Mouse (Mus musculus): ENCODE results near the gene Gm20517. TPM values are rescaled to one million over a fixed set of nuclear protein-coding genes. Genes with fewer than 3 reads are reported as not detected.

Gene Gm20517
- polyA plus RNA-seq, 1 experiment from 2014 or later = 0.54 TPM

GRCm38 (mm10) chr17:47669166-47669565, 57.8 kb downstream of the Gm20517 start:
- H3K4me3 ChIP-seq (replicated peaks) = no peak overlapping the region
- ATAC-seq = no peak
- 67% methylated on average over 4 of the region's 4 CpGs for WGBS

GRCm38 (mm10) chr17:47671988-47672310, 60.6 kb downstream of the Gm20517 start:
- no peaks in the 10 kb centered on the region for H3K27me3 ChIP-seq (replicated peaks)
- no peaks in the 10 kb centered on the region for H3K9me3 ChIP-seq
- peak; percentile 36; the same call in 1 of the 2 replicates for ATAC-seq
- no peak overlapping the region for H3K27ac ChIP-seq
- 35% methylated on average over 14 of the region's 14 CpGs for WGBS
- H3K4me1 ChIP-seq (replicated peaks) = peaks cover 10% of the 10 kb centered on the region; the same call in 1 of the 2 replicates
- H3K4me2 ChIP-seq (replicated peaks) = peak overlapping the region; percentile 69
- no peaks in the 10 kb centered on the region for H3K36me3 ChIP-seq
- H3K4me3 ChIP-seq (replicated peaks) = peak overlapping the region; percentile 39
- peak overlapping the region; percentile 44; the same call in 1 of the 2 replicates for H3K9ac ChIP-seq

More at GRCm38 (mm10) chr17:47669166-47669565, 57.8 kb downstream of the Gm20517 start:
- peaks cover 10% of the 10 kb centered on the region; the same call in 1 of the 2 replicates for H3K4me1 ChIP-seq (replicated peaks)
- H3K36me3 ChIP-seq = no peaks in the 10 kb centered on the region
- no peaks in the 10 kb centered on the region for H3K27me3 ChIP-seq (replicated peaks)
- no peaks in the 10 kb centered on the region for H3K9me3 ChIP-seq
- no peak overlapping the region for H3K9ac ChIP-seq
- no peak overlapping the region for H3K27ac ChIP-seq
- H3K4me2 ChIP-seq (replicated peaks) = no peak overlapping the region

- Histone ChIP-seq H3K9me3 (no peaks in the 10 kb centered on the region), H3K27ac (0 out of 2 replicates have a peak overlapping the region, but pooled peaks have one; percentile 4), H3K4me3 (replicated peaks) (peak overlapping the region; percentile 39), H3K4me2 (replicated peaks) (peak overlapping the region; percentile 69), H3K9ac (peak overlapping the region; percentile 44), H3K36me3 (no peaks in the 10 kb centered on the region), H3K4me1 (replicated peaks) (peaks cover 10% of the 10 kb centered on the region; the same call in 1 of the 2 replicates), H3K27me3 (replicated peaks) (no peaks in the 10 kb centered on the region)
- peak; percentile 91 for ATAC-seq
- 8% methylated on average over 68 of the region's 68 CpGs for WGBS
These were observed 61.1 kb downstream of the Gm20517 start for GRCm38 (mm10) chr17:47672311-47673111.

GRCm38 (mm10) chr17:47676581-47676980, 65.2 kb downstream of the Gm20517 start:
- Histone ChIP-seq H3K4me3 (replicated peaks) (no peak overlapping the region), H3K27ac (no peak overlapping the region), H3K9me3 (no peaks in the 10 kb centered on the region), H3K4me2 (replicated peaks) (no peak overlapping the region), H3K4me1 (replicated peaks) (peaks cover 10% of the 10 kb centered on the region; the same call in 1 of the 2 replicates), H3K9ac (no peak overlapping the region), H3K36me3 (peaks cover 16% of the 10 kb centered on the region; the same call in 1 of the 2 replicates), H3K27me3 (replicated peaks) (no peaks in the 10 kb centered on the region)
- ATAC-seq = no peak
- WGBS = 23% methylated on average over 9 of the region's 9 CpGs

GRCm38 (mm10) chr17:47678238-47678637, 66.8 kb downstream of the Gm20517 start:
- Histone ChIP-seq H3K27ac (0 out of 2 replicates have a peak overlapping the region, but pooled peaks have one; percentile 48), H3K27me3 (replicated peaks) (no peaks in the 10 kb centered on the region), H3K36me3 (peaks cover 16% of the 10 kb centered on the region; the same call in 1 of the 2 replicates), H3K4me1 (replicated peaks) (no peaks in the 10 kb centered on the region), H3K4me2 (replicated peaks) (no peak overlapping the region), H3K9ac (no peak overlapping the region), H3K9me3 (no peaks in the 10 kb centered on the region), H3K4me3 (replicated peaks) (no peak overlapping the region)
- peak; percentile 79 for ATAC-seq
- WGBS = 52% methylated on average over 5 of the region's 5 CpGs

- H3K27ac ChIP-seq = 0 out of 2 replicates have a peak overlapping the region, but pooled peaks have one; percentile 48
- no peak overlapping the region; the same call in 1 of the 2 replicates for H3K9ac ChIP-seq
- H3K27me3 ChIP-seq (replicated peaks) = no peaks in the 10 kb centered on the region
- peak; percentile 55; the same call in 1 of the 2 replicates for ATAC-seq
- H3K4me2 ChIP-seq (replicated peaks) = no peak overlapping the region
- H3K36me3 ChIP-seq = peaks cover 16% of the 10 kb centered on the region; the same call in 1 of the 2 replicates
- H3K9me3 ChIP-seq = no peaks in the 10 kb centered on the region
- H3K4me3 ChIP-seq (replicated peaks) = no peak overlapping the region
- WGBS = 64% methylated on average over 5 of the region's 5 CpGs
- H3K4me1 ChIP-seq (replicated peaks) = no peaks in the 10 kb centered on the region
These were observed 67.3 kb downstream of the Gm20517 start for GRCm38 (mm10) chr17:47678702-47679101.

GRCm38 (mm10) chr17:47682836-47683235, 71.4 kb downstream of the Gm20517 start:
- Histone ChIP-seq H3K9me3 (no peaks in the 10 kb centered on the region), H3K4me2 (replicated peaks) (no peak overlapping the region), H3K9ac (no peak overlapping the region), H3K4me1 (replicated peaks) (peaks cover 8% of the 10 kb centered on the region), H3K4me3 (replicated peaks) (no peak overlapping the region), H3K27ac (no peak overlapping the region), H3K36me3 (peaks cover 32% of the 10 kb centered on the region), H3K27me3 (replicated peaks) (no peaks in the 10 kb centered on the region)
- no peak for ATAC-seq
- WGBS = 54% methylated on average over 4 of the region's 4 CpGs

GRCm38 (mm10) chr17:47687409-47688343, 76.3 kb downstream of the Gm20517 start:
- under 1% methylated on average over 70 of the region's 70 CpGs for WGBS
- Histone ChIP-seq H3K4me2 (replicated peaks) (peak overlapping the region; percentile 88), H3K27ac (peak overlapping the region; percentile 82), H3K27me3 (replicated peaks) (no peaks in the 10 kb centered on the region), H3K36me3 (peaks cover 17% of the 10 kb centered on the region), H3K4me3 (replicated peaks) (peak overlapping the region; percentile 71), H3K9me3 (no peaks in the 10 kb centered on the region), H3K9ac (peak overlapping the region; percentile 80), H3K4me1 (replicated peaks) (peaks cover 14% of the 10 kb centered on the region)
- peak; percentile 91 for ATAC-seq

GRCm38 (mm10) chr17:47688344-47688607, 76.9 kb downstream of the Gm20517 start, which contains the start of gene Tomm6:
Gene Tomm6 (minus strand): TSS chr17:47688386.
- Histone ChIP-seq H3K27ac (peak within 1 kb of the TSS; percentile 82), H3K4me1 (replicated peaks) (peaks cover 14% of the 10 kb centered on the region), H3K9me3 (no peaks in the 10 kb centered on the region), H3K36me3 (peaks cover 17% of the 10 kb centered on the region), H3K4me3 (replicated peaks) (peak within 1 kb of the TSS; percentile 71), H3K9ac (peak within 1 kb of the TSS; percentile 80), H3K27me3 (replicated peaks) (no peaks in the 10 kb centered on the region; the same call in 1 of the 2 replicates), H3K4me2 (replicated peaks) (peak within 1 kb of the TSS; percentile 88)
- no peak for ATAC-seq
- WGBS = 0% methylated on average over 9 of the region's 9 CpGs

GRCm38 (mm10) chr17:47688608-47689575, 77.5 kb downstream of the Gm20517 start, which contains the start of gene Frs3:
Gene Frs3 (plus strand): TSS chr17:47689030.
- Histone ChIP-seq H3K4me2 (replicated peaks) (peak within 1 kb of the TSS; percentile 88), H3K36me3 (peaks cover 17% of the 10 kb centered on the region), H3K4me3 (replicated peaks) (peak within 1 kb of the TSS; percentile 71), H3K9ac (peak within 1 kb of the TSS; percentile 80), H3K9me3 (no peaks in the 10 kb centered on the region), H3K27me3 (replicated peaks) (no peaks in the 10 kb centered on the region; the same call in 1 of the 2 replicates), H3K4me1 (replicated peaks) (peaks cover 18% of the 10 kb centered on the region), H3K27ac (peak within 1 kb of the TSS; percentile 82)
- WGBS = 1% methylated on average over 58 of the region's 58 CpGs
- peak; percentile 72 for ATAC-seq

GRCm38 (mm10) chr17:47689894-47690293, 78.5 kb downstream of the Gm20517 start:
- no peaks in the 10 kb centered on the region for H3K9me3 ChIP-seq
- peak overlapping the region; percentile 71; the same call in 1 of the 2 replicates for H3K4me3 ChIP-seq (replicated peaks)
- no peak overlapping the region for H3K9ac ChIP-seq
- H3K36me3 ChIP-seq = peaks cover 7% of the 10 kb centered on the region
- H3K4me2 ChIP-seq (replicated peaks) = peak overlapping the region; percentile 88; the same call in 1 of the 2 replicates
- WGBS = 83% methylated on average over 8 of the region's 8 CpGs
- peaks cover 23% of the 10 kb centered on the region for H3K4me1 ChIP-seq (replicated peaks)
- no peak for ATAC-seq
- no peak overlapping the region for H3K27ac ChIP-seq
- H3K27me3 ChIP-seq (replicated peaks) = no peaks in the 10 kb centered on the region; the same call in 1 of the 2 replicates

Measured in intestine, embryonic 15.5 days (tissue).